In the genomic region with DNA sequence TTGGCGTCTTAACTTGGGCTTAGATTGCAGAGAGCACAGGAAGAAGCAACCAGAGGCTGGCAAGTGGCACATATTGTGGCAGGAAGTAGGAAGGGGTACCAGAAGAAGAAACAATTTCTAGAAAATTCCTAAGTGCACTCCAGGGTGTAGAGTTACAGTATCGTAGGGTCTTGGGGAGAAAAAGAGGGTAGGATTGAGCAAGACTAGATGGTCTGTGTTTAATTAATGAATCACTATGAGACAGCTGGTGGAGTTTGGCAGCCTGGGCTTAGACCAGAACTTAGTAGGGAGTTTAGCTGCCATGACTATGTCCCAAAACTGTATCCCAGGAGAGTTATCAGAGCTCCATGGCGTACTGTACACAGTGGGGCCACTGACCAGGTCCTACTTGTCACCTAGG, we compare ENCODE assay signal across 12 mouse cellular contexts. TPM values are rescaled to one million over a fixed set of nuclear protein-coding genes. Genes with fewer than 3 reads are reported as not detected.
A peak's percentile ranks its signal among the peaks of the same experiment; 100 is the strongest.
DNase-seq lines count a peak whose midpoint lies in the region; ATAC-seq and TF ChIP-seq lines count a peak whose summit lies in the region.
"Had no signal": no experiment of that assay in that cellular context is flagged by ENCODE, and none has a peak within 500 bp of the region (broad histone marks: within the 10 kb centered on the region; RNA-seq: fewer than 3 reads in every experiment).

No protein-coding gene starts in this region.

- no peak for ATAC-seq in kidney, embryonic 15.5 days (replicated peaks; ENCODE audit: low FRiP score)
- ATAC-seq in forebrain, embryonic 11.5 days (replicated peaks; ENCODE audit: low FRiP score) = no peak
- no peak for ATAC-seq in intestine, postnatal 0 days
- ATAC-seq in neural tube, embryonic 15.5 days (ENCODE audit: low FRiP score) = no peak

- DNase-seq in kidney, postnatal 14 days = no peak
- DNase-seq in forebrain, embryonic 11.5 days (ENCODE audit: low spot score) = no peak
- DNase-seq in adrenal gland, postnatal 36 days = no peak
- DNase-seq in frontal cortex, adult 2 months (ENCODE audit: extremely low spot score in 1 of 2, low spot score in 1 of 2) = no peak
- DNase-seq in cerebellum, adult 11-12 months = no peak
- DNase-seq: cerebellum, postnatal 36 days; heart, adult 2 months; layer of hippocampus, adult 9-11 months had no signal

- no peaks in the 10 kb centered on the region for H3K36me3 ChIP-seq in kidney, embryonic 15.5 days
- H3K36me3 ChIP-seq in forebrain, embryonic 11.5 days (ENCODE audit: control insufficient read depth, insufficient read depth, low read length) = no peaks in the 10 kb centered on the region
- no peaks in the 10 kb centered on the region for H3K36me3 ChIP-seq in intestine, postnatal 0 days (ENCODE audit: control insufficient read depth, insufficient read depth)
- no peaks in the 10 kb centered on the region for H3K36me3 ChIP-seq in neural tube, embryonic 15.5 days
- H3K36me3 ChIP-seq: liver, embryonic 15.5 days had no signal

- no peak overlapping the region for H3K27ac ChIP-seq in kidney, embryonic 15.5 days
- H3K27ac ChIP-seq in forebrain, embryonic 11.5 days (ENCODE audit: low read depth, low read length) = no peak overlapping the region
- no peak overlapping the region for H3K27ac ChIP-seq in intestine, postnatal 0 days (ENCODE audit: low read depth, low read length)
- H3K27ac ChIP-seq in neural tube, embryonic 15.5 days (replicated peaks) = peak overlapping the region; percentile 72
- H3K27ac ChIP-seq: heart, adult 2 months; liver, embryonic 15.5 days had no signal

- peak overlapping the region; percentile 98 for H3K4me2 ChIP-seq in kidney, embryonic 15.5 days
- H3K4me2 ChIP-seq in forebrain, embryonic 11.5 days (ENCODE audit: low read depth, low read length, severe bottlenecking) = peak overlapping the region; percentile 88; the same call in 1 of the 2 replicates
- H3K4me2 ChIP-seq in intestine, postnatal 0 days (replicated peaks; ENCODE audit: low read depth) = peak overlapping the region; percentile 63; the same call in 1 of the 2 replicates
- peak overlapping the region; percentile 89 for H3K4me2 ChIP-seq in neural tube, embryonic 15.5 days

- H3K4me3 ChIP-seq in kidney, embryonic 15.5 days (replicated peaks) = peak overlapping the region; percentile 55
- no peak overlapping the region for H3K4me3 ChIP-seq in forebrain, embryonic 11.5 days (ENCODE audit: low read depth, low read length)
- H3K4me3 ChIP-seq in intestine, postnatal 0 days (ENCODE audit: low read depth, low read length) = no peak overlapping the region
- H3K4me3 ChIP-seq in neural tube, embryonic 15.5 days (replicated peaks) = peak overlapping the region; percentile 49
- H3K4me3 ChIP-seq: liver, embryonic 15.5 days had no signal

- no peaks in the 10 kb centered on the region for H3K9me3 ChIP-seq in kidney, embryonic 15.5 days (replicated peaks)
- no peaks in the 10 kb centered on the region for H3K9me3 ChIP-seq in forebrain, embryonic 11.5 days (ENCODE audit: control insufficient read depth, low read length)
- no peaks in the 10 kb centered on the region for H3K9me3 ChIP-seq in intestine, postnatal 0 days (ENCODE audit: control insufficient read depth)
- H3K9me3 ChIP-seq in neural tube, embryonic 15.5 days (replicated peaks) = no peaks in the 10 kb centered on the region
- H3K9me3 ChIP-seq: liver, embryonic 15.5 days had no signal

- TF ChIP-seq CTCF in intestine, postnatal 0 days (IDR thresholded peaks at IDR 0.05; ENCODE audit: low read depth) = no peak

- H3K4me1 ChIP-seq in kidney, embryonic 15.5 days = peaks cover 31% of the 10 kb centered on the region
- 0 out of 2 replicates have a peak, but pooled peaks cover 8% of the 10 kb centered on the region for H3K4me1 ChIP-seq in forebrain, embryonic 11.5 days (replicated peaks; ENCODE audit: control insufficient read depth, insufficient read depth, low read length)
- no peaks in the 10 kb centered on the region for H3K4me1 ChIP-seq in intestine, postnatal 0 days (replicated peaks; ENCODE audit: control insufficient read depth, insufficient read depth, low read length)
- peaks cover 27% of the 10 kb centered on the region for H3K4me1 ChIP-seq in neural tube, embryonic 15.5 days
- H3K4me1 ChIP-seq: liver, embryonic 15.5 days had no signal

- peaks cover 3% of the 10 kb centered on the region; the same call in 1 of the 2 replicates for H3K27me3 ChIP-seq in kidney, embryonic 15.5 days
- no peaks in the 10 kb centered on the region for H3K27me3 ChIP-seq in forebrain, embryonic 11.5 days (ENCODE audit: control insufficient read depth, insufficient read depth, low read length)
- H3K27me3 ChIP-seq in intestine, postnatal 0 days (replicated peaks; ENCODE audit: control insufficient read depth, insufficient read depth, low read length) = 0 out of 2 replicates have a peak, but pooled peaks cover 8% of the 10 kb centered on the region
- no peaks in the 10 kb centered on the region for H3K27me3 ChIP-seq in neural tube, embryonic 15.5 days (replicated peaks)

- H3K9ac ChIP-seq in kidney, embryonic 15.5 days = no peak overlapping the region
- no peak overlapping the region; the same call in 1 of the 2 replicates for H3K9ac ChIP-seq in forebrain, embryonic 11.5 days (ENCODE audit: low read length)
- H3K9ac ChIP-seq in intestine, postnatal 0 days (ENCODE audit: low read depth, low read length) = no peak overlapping the region
- peak overlapping the region; percentile 69; the same call in 1 of the 2 replicates for H3K9ac ChIP-seq in neural tube, embryonic 15.5 days (replicated peaks)
- H3K9ac ChIP-seq: liver, embryonic 15.5 days had no signal

- 72% methylated on average over 3 of the region's 3 CpGs for WGBS in kidney, embryonic 15.5 days
- 72% methylated on average over 3 of the region's 3 CpGs for WGBS in forebrain, embryonic 11.5 days
- WGBS in intestine, postnatal 0 days = 81% methylated on average over 3 of the region's 3 CpGs
- 66% methylated on average over 3 of the region's 3 CpGs for WGBS in neural tube, embryonic 15.5 days

RNA-seq across cellular contexts. Expression of a gene that starts 1.2 kb away (rescaled TPM):
- polyA plus RNA-seq in kidney, embryonic 15.5 days (2015; fragmentation: Nextera tagmentation; extraction: Ambion mirVana) = 7.5 and 7.6 TPM in 2 replicates
- polyA plus RNA-seq in forebrain, embryonic 11.5 days (2014; fragmentation: Nextera tagmentation; extraction: Ambion mirVana) = 6.4 and 9.7 TPM in 2 replicates
- polyA plus RNA-seq in intestine, postnatal 0 days (2015; fragmentation: Nextera tagmentation; extraction: Ambion mirVana) = 2.7 and 3.8 TPM in 2 replicates
- polyA plus RNA-seq in neural tube, embryonic 15.5 days (2015; fragmentation: Nextera tagmentation; extraction: Ambion mirVana) = 3.7 and 4.5 TPM in 2 replicates
- 10 to 100 TPM in 1 of 2 experiments, 1 to 10 TPM in 1; 5.2 to 25.9 TPM for total RNA-seq in adrenal gland, postnatal 36 days (2021)
- 0.94 and 2.1 TPM in 2 replicates for polyA plus RNA-seq in frontal cortex, adult 2 months (2012; rRNA removed)

Comparison
In these comparisons a context has a peak if more than half of its experiments do, and no peak if none do; other contexts are left out.
1. H3K4me3 ChIP-seq: peak in kidney, embryonic 15.5 days (single experiment) and neural tube, embryonic 15.5 days (single experiment); none in forebrain, embryonic 11.5 days (single experiment) and intestine, postnatal 0 days (single experiment).
2. Peak in every context shown above with its lines, with median percentiles within 50 percentile points of each other: H3K4me2 ChIP-seq.